Mouse (Mus musculus): ENCODE measurements around the gene Serping1.
"Not testable (repeated sequence)": the region's sequence is repeated elsewhere in the genome, so short reads cannot be mapped to it uniquely, and the experiment has no call there.

Serping1 gene

DNA sequence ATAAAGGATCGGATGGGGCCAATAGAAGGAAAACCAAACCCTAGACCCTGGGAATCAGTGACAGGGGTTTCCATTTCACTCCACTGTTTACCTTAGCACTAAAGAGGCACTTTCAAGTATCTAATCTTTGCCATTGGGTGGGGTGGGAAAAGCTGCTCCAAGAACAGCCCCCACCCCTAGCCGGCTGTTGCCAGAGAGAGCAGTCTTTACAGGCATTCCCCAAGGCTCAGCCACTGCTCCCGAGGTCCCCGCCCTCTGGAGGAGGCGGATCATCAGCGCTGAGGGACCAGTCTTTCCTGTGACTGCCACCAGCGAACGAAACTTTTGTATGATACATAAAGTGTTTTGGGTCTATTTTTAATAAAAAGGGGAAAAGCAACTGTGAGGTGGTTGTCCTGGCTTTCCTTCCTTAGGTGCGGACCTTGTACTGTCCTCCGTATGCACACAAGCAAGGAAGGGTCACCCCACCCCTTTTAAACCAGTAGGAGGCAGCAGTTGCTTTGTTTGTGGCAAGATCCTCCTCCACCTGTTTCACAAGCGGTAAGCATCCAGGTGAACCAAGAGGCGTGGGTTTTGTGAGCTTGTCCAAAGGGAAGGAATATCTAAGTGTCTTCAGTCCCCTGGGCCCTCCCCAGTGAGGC lies 36.9 kb downstream of the Serping1 start:
- no peak for DNase-seq (ENCODE audit: extremely low read depth, low read depth)

- no peak for DNase-seq (ENCODE audit: extremely low read depth, low read depth)
These were observed 37.8 kb downstream of the Serping1 start for GRCm38 (mm10) chr2:84737451-84737925.

DNA sequence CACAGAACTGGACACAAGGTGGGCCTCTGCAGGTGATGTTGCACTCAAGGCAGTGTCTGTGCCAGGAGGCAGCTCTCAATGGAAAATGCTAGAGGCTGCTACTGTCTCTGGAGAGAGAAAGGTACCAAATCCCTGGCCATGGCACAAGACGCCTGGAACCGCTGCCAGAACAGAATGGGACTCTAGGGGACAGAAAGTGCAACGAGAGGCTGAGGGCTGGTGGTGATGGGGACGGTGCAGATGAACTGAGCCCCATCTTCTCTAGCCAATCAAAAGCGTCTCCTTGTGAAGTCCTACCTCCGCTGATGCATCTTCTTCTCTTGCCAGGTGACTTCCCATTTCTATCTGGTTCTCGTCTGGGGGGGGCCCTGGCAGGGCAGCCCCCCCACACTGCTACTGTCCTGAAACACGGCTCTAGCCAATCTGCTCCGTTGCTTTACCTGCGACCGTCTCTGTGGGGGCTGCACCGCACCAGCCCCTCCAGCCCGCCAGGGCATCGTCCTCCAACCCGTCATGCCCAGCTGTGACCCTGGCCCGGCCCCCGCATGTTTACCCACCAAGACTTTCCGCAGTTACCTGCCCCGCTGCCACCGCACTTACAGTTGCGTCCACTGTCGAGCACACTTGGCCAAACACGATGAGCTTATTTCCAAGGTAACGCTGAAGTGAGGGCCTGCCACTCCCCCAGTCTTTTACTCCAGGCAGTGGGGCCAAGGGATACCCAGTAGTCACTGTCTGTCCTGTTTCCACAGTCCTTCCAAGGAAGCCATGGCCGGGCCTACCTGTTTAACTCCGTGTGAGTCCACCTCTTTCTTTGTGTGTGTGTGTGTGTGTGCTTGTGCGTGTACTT lies 38.7 kb downstream of the Serping1 start:
- DNase-seq (ENCODE audit: extremely low read depth, low read depth): no peak

DNA sequence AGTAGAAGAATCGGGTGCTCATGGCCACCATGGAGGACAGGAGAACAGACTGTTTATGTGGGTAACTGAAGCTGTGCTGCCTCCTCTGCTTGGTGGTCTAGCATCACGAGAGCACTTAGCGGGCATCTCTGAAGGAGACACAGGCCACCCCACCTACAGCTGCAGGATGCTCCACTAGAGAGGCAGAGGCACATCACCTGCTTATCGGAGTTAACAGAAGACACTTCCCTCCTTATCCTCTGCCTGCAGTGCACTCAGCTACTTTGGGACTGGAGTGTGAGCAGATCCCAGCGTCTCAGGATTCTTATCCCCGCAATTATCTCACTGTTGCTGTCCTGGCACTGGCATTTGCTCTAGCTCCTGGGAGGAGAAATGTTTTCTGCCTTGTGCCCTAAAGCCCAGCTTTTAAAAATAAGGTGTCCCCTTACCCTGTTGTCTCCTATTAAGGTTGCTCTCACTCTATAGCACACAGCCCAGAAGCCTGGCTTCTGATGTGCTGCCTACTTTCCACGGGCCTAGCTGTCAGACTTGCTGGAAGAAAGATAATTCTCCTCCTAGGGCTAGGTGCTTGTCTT lies 39.8 kb downstream of the Serping1 start:
- DNase-seq (ENCODE audit: extremely low read depth, low read depth): peak; percentile 75

- no peak for DNase-seq (ENCODE audit: extremely low read depth, low read depth)
These were observed 40.3 kb downstream of the Serping1 start for GRCm38 (mm10) chr2:84734919-84735318.

- DNase-seq (ENCODE audit: extremely low read depth, low read depth): no peak
These were observed 40.8 kb downstream of the Serping1 start for GRCm38 (mm10) chr2:84734351-84734864.

DNA sequence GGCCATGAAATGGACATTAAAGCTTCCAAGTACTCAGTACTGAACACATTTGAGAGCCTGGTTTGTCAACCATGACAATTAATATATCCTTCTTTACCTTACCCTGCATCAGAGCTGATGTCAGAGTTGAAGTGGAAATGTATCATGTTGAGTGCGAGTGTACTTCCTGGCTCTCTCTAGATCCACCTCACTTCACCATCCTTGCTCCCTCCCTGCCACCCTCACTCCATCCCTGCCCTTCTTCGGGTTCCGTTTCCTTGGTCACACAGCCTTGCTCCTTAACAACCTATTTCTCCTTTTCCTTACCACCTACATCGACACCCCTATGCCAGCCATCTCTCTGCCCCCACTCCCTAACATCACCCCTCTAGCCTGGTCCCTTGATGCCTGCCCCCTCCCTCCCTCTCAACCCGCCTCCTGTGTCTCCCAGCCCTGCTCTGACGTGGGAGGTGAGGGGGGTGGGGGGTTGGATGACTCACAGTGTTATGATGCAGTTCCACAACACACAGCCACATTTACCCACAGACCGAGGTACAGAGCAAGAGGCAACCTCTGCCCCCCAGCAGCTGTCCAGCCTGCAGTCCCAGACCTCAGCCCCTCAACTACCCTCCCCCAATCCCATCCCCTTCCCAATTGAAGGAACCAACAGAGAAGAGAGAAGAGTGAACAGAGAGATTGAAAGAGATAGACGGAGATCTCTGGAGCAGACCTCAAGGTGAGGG lies 41.5 kb downstream of the Serping1 start, which contains the start of gene Ypel4:
Ypel4 (plus strand) TSS at position 480 of the 722 bp plus-strand sequence.
- no peak for DNase-seq (ENCODE audit: extremely low read depth, low read depth)

DNA sequence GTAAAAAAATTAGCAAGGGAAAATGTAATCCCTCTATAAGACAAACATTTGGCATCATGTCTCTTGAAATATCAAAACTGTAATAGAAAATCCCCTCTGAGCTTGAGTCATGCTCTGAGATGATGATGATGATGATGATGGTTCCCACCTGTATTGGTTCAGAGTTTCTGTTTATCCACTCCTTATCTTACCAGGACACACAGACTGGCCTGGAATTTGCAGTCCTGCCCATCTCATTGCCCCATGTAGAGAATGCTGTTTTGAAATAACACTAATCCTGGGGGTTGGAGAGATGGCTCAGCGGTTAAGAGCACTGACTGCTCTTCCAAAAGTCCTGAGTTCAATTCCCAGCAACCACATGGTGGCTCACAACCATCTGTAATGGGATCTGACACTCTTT lies 42.9 kb downstream of the Serping1 start:
- no peak for DNase-seq (ENCODE audit: extremely low read depth, low read depth)

DNA sequence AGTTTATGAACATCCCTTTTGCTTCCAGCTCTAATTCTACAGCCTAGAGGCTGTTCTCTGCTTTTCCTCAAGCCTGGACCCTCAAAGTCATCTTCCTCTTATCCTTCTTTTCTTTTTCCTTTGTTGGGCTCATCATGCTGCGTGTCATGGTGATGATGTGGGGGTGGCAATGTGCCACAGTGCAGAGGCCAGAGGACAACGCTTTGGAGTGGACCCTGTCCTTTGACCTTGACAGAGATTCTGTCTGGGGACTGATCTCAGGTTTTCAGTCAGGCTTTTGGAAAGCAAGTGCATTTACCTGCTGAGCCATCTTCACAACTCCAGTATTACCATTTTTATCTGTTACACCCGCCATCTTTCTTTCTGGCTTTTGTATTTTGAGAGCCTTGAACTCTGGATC lies 44.0 kb downstream of the Serping1 start:
- DNase-seq (ENCODE audit: extremely low read depth, low read depth): no peak

- not testable (repeated sequence) for DNase-seq (ENCODE audit: extremely low read depth, low read depth)
These were observed 47.1 kb downstream of the Serping1 start for GRCm38 (mm10) chr2:84728191-84728590.

GRCm38 (mm10) chr2:84727172-84727858 lies 47.9 kb downstream of the Serping1 start, which contains the start of gene Clp1:
Clp1 (minus strand) TSS chr2:84727350.
- peak; percentile 97 for DNase-seq (ENCODE audit: extremely low read depth, low read depth)

GRCm38 (mm10) chr2:84726716-84727115 lies 48.5 kb downstream of the Serping1 start:
- DNase-seq (ENCODE audit: extremely low read depth, low read depth): no peak

GRCm38 (mm10) chr2:84725770-84726169 lies 49.5 kb downstream of the Serping1 start:
- DNase-seq (ENCODE audit: extremely low read depth, low read depth): no peak

- no peak for DNase-seq (ENCODE audit: extremely low read depth, low read depth)
These were observed 51.4 kb downstream of the Serping1 start for GRCm38 (mm10) chr2:84723856-84724255.

GRCm38 (mm10) chr2:84721182-84721581 lies 54.1 kb downstream of the Serping1 start:
- DNase-seq (ENCODE audit: extremely low read depth, low read depth): no peak

DNA sequence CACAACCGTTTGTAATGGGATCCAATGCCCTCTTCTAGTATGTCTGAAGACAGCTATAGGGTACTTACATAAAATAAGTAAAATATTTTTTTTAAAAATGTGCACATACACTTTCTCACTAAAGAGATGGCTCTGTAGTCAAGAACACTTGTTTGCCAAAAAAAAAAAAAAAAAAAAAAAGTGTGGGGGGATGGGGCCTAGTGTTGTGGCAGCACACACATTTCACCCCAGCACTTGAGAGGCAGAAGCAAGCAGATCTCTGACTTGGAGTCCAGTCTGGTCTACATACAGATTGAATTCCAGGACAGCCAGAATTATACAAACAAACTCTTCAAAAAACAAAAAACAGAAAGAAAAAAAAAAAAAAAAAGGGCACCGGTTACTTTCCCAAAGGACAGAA lies 54.5 kb downstream of the Serping1 start:
- DNase-seq (ENCODE audit: extremely low read depth, low read depth): no peak

DNA sequence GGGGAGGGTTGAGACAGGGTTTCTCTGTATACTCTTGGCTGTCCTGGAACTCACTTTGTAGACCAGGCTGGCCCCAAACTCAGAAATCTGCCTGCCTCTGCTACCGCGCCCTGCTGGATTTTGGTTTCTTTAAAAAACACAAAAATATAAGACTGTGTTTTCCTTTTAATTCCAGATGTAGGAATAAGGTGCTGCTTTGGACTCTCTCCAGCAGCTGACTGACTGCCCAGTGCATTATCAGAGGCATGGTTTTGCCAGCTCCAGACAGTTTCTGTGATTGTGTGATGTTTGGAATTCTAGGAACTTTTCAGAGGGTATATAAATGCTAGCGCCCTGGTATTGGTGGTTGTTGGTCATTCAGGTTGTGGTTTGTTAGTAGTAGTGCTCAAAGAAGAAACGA lies 57.9 kb downstream of the Serping1 start:
- DNase-seq (ENCODE audit: extremely low read depth, low read depth): no peak

GRCm38 (mm10) chr2:84716423-84717355 lies 58.6 kb downstream of the Serping1 start:
- DNase-seq (ENCODE audit: extremely low read depth, low read depth): no peak

GRCm38 (mm10) chr2:84715562-84716361 lies 59.5 kb downstream of the Serping1 start:
- peak; percentile 97 for DNase-seq (ENCODE audit: extremely low read depth, low read depth)
